Mouse (Mus musculus): Measurements from ENCODE around the gene Vmn1r159.
"Not testable (repeated sequence)": the region's sequence is repeated elsewhere in the genome, so short reads cannot be mapped to it uniquely, and the experiment has no call there.

Vmn1r159 gene

GRCm38 (mm10) chr7:22843505-22843904 is at the start of gene Vmn1r159:
TSS of gene Vmn1r159 (minus strand) at chr7:22843605.
- not testable (repeated sequence) for ATAC-seq (ENCODE audit: low TSS enrichment)

- ATAC-seq (ENCODE audit: low TSS enrichment): not testable (repeated sequence)
Measured at GRCm38 (mm10) chr7:22870924-22871323, 27.5 kb upstream of the Vmn1r159 start, which contains the start of gene Vmn1r160. TSS of gene Vmn1r160 (plus strand) at chr7:22871224.

Measured in frontal cortex, adult (tissue).